Mouse (Mus musculus) left cerebral cortex, adult 2 months (tissue): ENCODE data around the gene Phf2. TPM values are rescaled to one million over a fixed set of nuclear protein-coding genes. Genes with fewer than 3 reads are reported as not detected.
"Not testable (repeated sequence)": the region's sequence is repeated elsewhere in the genome, so short reads cannot be mapped to it uniquely, and the experiment has no call there.

Experiments
- DNase-seq, 2 experiments: peaks; one replicate each; pipeline ENCODE4 v3.0.0; 2021 to 2022; ENCODE audit warnings: low spot score in 2 of 2, mixed read lengths in 1 of 2; ENCODE audit errors: extremely low spot score in 1 of 2
- H3K27ac ChIP-seq: fragments of 200-600 bp; 2 replicates; pipeline ENCODE4 v1.8.1; 2022
- H3K4me3 ChIP-seq: fragments of 200-600 bp; 2 replicates; pipeline ENCODE4 v1.8.1; 2022
- CTCF ChIP-seq: fragments of 200-600 bp; IDR thresholded peaks from 2 replicates; pipeline ENCODE4 v1.8.1; 2022; ENCODE audit warnings: antibody characterized with exemption, mild to moderate bottlenecking, moderate library complexity
- intact Hi-C: fragments of 180-260 bp; cut with DNase I; formaldehyde crosslinking; loops from one replicate; pipeline ENCODE4 v1.15.1; 2025
- total RNA-seq, 2 experiments: library from RNA; stranded (reverse); gene quantifications; 2 replicates each; pipeline ENCODE4 v1.2.3; 2021

Phf2 gene
- total RNA-seq, 2 experiments from 2014 or later, result 36.2 to 36.8 TPM

- TF ChIP-seq CTCF, result no peak
- DNase-seq, result no peak
- H3K4me3 ChIP-seq, result no peak overlapping the region
- intact Hi-C loops, result no loop called here
- H3K27ac ChIP-seq, result no peak overlapping the region
These were observed 48.0 kb downstream of the Phf2 start for GRCm38 (mm10) chr13:48822871-48823270.

GRCm38 (mm10) chr13:48822288-48822687, 48.6 kb downstream of the Phf2 start:
- no peak for DNase-seq
- no peak for TF ChIP-seq CTCF
- Histone ChIP-seq H3K4me3 (no peak overlapping the region), H3K27ac (no peak overlapping the region)
- intact Hi-C loops, result no loop called here

GRCm38 (mm10) chr13:48819131-48819530, 51.8 kb downstream of the Phf2 start:
- no peak overlapping the region for H3K4me3 ChIP-seq
- no peak overlapping the region for H3K27ac ChIP-seq
- DNase-seq, result no peak
- intact Hi-C loops, result no loop called here
- TF ChIP-seq CTCF, result no peak

- intact Hi-C loops, result no loop called here
- H3K27ac ChIP-seq, result no peak overlapping the region
- no peak overlapping the region for H3K4me3 ChIP-seq
- no peak for TF ChIP-seq CTCF
- DNase-seq, result no peak
These were observed 56.5 kb downstream of the Phf2 start for GRCm38 (mm10) chr13:48814406-48814805.

- TF ChIP-seq CTCF, result no peak
- DNase-seq, result no peak
- H3K27ac ChIP-seq, result no peak overlapping the region
- intact Hi-C loops, result no loop called here
- H3K4me3 ChIP-seq, result no peak overlapping the region
These were observed 59.9 kb downstream of the Phf2 start for GRCm38 (mm10) chr13:48810991-48811390.

GRCm38 (mm10) chr13:48810274-48810823, 60.6 kb downstream of the Phf2 start:
- TF ChIP-seq CTCF, result no peak
- no peak for DNase-seq
- Histone ChIP-seq H3K27ac (no peak overlapping the region), H3K4me3 (no peak overlapping the region)
- intact Hi-C loops, result no loop called here

GRCm38 (mm10) chr13:48809668-48810067, 61.3 kb downstream of the Phf2 start:
- intact Hi-C loops, H3K4me3 ChIP-seq, DNase-seq, H3K27ac ChIP-seq: not testable (repeated sequence)
- TF ChIP-seq CTCF, result peak; percentile 1; the same call in 1 of the 2 replicates

GRCm38 (mm10) chr13:48807481-48808031, 63.4 kb downstream of the Phf2 start:
- H3K27ac ChIP-seq, result no peak overlapping the region
- DNase-seq, result peak; percentile 54 to 64
- TF ChIP-seq CTCF, result peak; percentile 91
- H3K4me3 ChIP-seq, result no peak overlapping the region
- intact Hi-C loops, result no loop called here

GRCm38 (mm10) chr13:48802181-48802580, 68.7 kb downstream of the Phf2 start:
- intact Hi-C loops, result loop anchor here (5.0 kb wide), 3 partner anchors 75 to 370 kb away; no protein-coding TSS in a partner anchor
- H3K27ac ChIP-seq, result no peak overlapping the region
- H3K4me3 ChIP-seq, result no peak overlapping the region
- DNase-seq, result no peak
- no peak for TF ChIP-seq CTCF

GRCm38 (mm10) chr13:48800850-48801546, 69.9 kb downstream of the Phf2 start:
- peak; percentile 87 for TF ChIP-seq CTCF
- intact Hi-C loops, result loop anchor here (1.0 to 5.0 kb wide), 4 partner anchors 74 to 371 kb away; no protein-coding TSS in a partner anchor
- H3K4me3 ChIP-seq, result no peak overlapping the region
- no peak overlapping the region for H3K27ac ChIP-seq
- DNase-seq, result peak; percentile 62 to 68

- intact Hi-C loops, result no loop called here
- DNase-seq, result no peak
- TF ChIP-seq CTCF, result no peak
- no peak overlapping the region for H3K4me3 ChIP-seq
- no peak overlapping the region for H3K27ac ChIP-seq
These were observed 72.6 kb downstream of the Phf2 start for GRCm38 (mm10) chr13:48798256-48798771.

GRCm38 (mm10) chr13:48796906-48797305, 74.0 kb downstream of the Phf2 start:
- no peak for TF ChIP-seq CTCF
- intact Hi-C loops, result no loop called here
- Histone ChIP-seq H3K27ac (no peak overlapping the region), H3K4me3 (no peak overlapping the region)
- no peak for DNase-seq
